Mouse (Mus musculus) G1E (cell line): Measurements from ENCODE around the gene Itga11. TPM values are rescaled to one million over a fixed set of nuclear protein-coding genes. Genes with fewer than 3 reads are reported as not detected.

Experiments
- ATAC-seq: 2 replicates; pipeline ENCODE4 v1.8.0; 2016; ENCODE audit warnings: mild to moderate bottlenecking; ENCODE audit not compliant: insufficient number of reproducible peaks, poor library complexity, low FRiP score, severe bottlenecking; ENCODE audit errors: extremely low read depth
- DNase-seq: peaks from one replicate; pipeline ENCODE4 v3.0.0; 2012; ENCODE audit warnings: low spot score
- H3K27me3 ChIP-seq: 2 replicates; pipeline ENCODE4 v1.6.1; 2012; ENCODE audit warnings: mild to moderate bottlenecking, low read length, inconsistent platforms; ENCODE audit not compliant: insufficient read depth
- H3K36me3 ChIP-seq: replicated peaks from 2 replicates; pipeline ENCODE3; 2012; ENCODE audit warnings: mild to moderate bottlenecking, inconsistent platforms
- H3K4me1 ChIP-seq: 2 replicates; pipeline ENCODE4 v1.6.1; 2012; ENCODE audit warnings: low read depth, low read length, inconsistent platforms, mixed read lengths; ENCODE audit not compliant: insufficient read depth
- H3K4me3 ChIP-seq: 2 replicates; pipeline ENCODE4 v1.5.1; 2012; ENCODE audit warnings: low read depth, mild to moderate bottlenecking, inconsistent platforms, low read length, moderate library complexity, mixed read lengths
- H3K9me3 ChIP-seq: replicated peaks from 2 replicates; pipeline ENCODE4 v1.6.1; 2012; ENCODE audit warnings: inconsistent platforms
- CTCF ChIP-seq: IDR thresholded peaks from 2 replicates; pipeline ENCODE4 v1.5.1; 2012; ENCODE audit warnings: low read depth, low read length, inconsistent platforms, mixed read lengths
- GATA1 ChIP-seq: IDR thresholded peaks from 2 replicates; pipeline ENCODE4 v1.6.1; 2012; ENCODE audit warnings: borderline replicate concordance, low read length, inconsistent platforms, mixed read lengths
- GATA2 ChIP-seq: IDR thresholded peaks from 2 replicates; pipeline ENCODE4 v1.6.1; 2012; ENCODE audit warnings: low read depth, low read length, inconsistent platforms, borderline replicate concordance
- POLR2AphosphoS5 ChIP-seq: IDR thresholded peaks from 2 replicates; pipeline ENCODE4 v1.6.1; 2012; ENCODE audit warnings: low read depth, low read length, inconsistent platforms; ENCODE audit not compliant: insufficient replicate concordance
- TAL1 ChIP-seq: conservative IDR thresholded peaks from 2 replicates; pipeline ENCODE4 v1.6.1; 2012; ENCODE audit warnings: low read depth, low read length, inconsistent platforms, mixed read lengths
- polyA plus RNA-seq: library from polyadenylated mRNA; stranded (reverse); fragments of >175 nt; gene quantifications from 2 replicates; pipeline ENCODE4 v1.2.3, GENCODE M21; 2012
- total RNA-seq, 2 experiments: library from RNA; stranded (forward) in 1 of 2; stranded (reverse) in 1 of 2; fragments of 200-1000 nt in 1 of 2; fragments of >200 nt in 1 of 2; fragmentation: Nextera tagmentation in 1 of 2; gene quantifications; 2 replicates each; pipeline ENCODE4 v1.2.3; 2014 to 2017

Itga11 gene
- total and polyA plus RNA-seq, 3 experiments: not detected

DNA sequence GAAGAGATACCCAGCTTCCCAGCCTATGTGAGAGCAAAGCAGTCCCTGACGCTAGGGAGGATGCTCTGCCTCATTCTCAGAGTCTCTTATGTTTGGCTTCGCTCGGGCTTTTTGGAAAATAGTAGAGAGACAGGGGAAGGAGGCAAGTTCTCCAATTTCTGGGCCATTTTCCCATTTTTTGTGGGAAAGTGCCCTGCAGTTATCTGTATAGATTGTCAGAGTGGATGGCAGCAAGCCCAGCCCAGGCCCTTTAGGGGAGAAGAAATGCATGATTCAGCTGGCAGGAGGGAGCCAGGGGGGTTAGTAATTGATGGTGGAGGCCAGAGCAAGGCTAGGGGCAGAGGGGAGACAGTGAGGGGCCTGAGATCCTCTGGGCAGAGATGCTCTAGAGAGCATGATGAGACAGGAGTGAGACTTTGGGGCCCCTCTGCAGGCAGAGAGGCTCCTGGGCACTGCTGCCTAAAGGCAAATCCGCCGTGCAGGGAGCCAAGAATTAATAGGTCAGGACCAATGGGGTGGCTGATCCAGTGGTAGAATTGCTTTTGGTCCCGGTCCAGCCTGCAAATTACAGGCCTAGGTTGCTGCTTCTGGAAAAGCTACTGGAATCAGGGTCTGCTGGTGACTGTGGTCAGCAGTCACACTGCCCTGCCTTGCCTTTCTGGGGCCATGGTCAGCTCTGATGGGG is 31.8 kb upstream of the Itga11 start:
- Histone ChIP-seq H3K36me3 (no peaks in the 10 kb centered on the region), H3K4me3 (no peak overlapping the region), H3K9me3 (no peaks in the 10 kb centered on the region), H3K27me3 (peaks cover 9% of the 10 kb centered on the region; the same call in 1 of the 2 replicates), H3K4me1 (no peaks in the 10 kb centered on the region)
- ATAC-seq (no peak), DNase-seq (no peak)
- no peak for TF ChIP-seq TAL1
- TF ChIP-seq GATA2: no peak
- TF ChIP-seq CTCF: no peak
- no peak for TF ChIP-seq POLR2AphosphoS5
- no peak for TF ChIP-seq GATA1

- TF ChIP-seq GATA2 (no peak), TAL1 (no peak), GATA1 (no peak), POLR2AphosphoS5 (no peak), CTCF (no peak)
- H3K4me1 ChIP-seq: no peaks in the 10 kb centered on the region
- H3K9me3 ChIP-seq: no peaks in the 10 kb centered on the region
- no peak overlapping the region for H3K4me3 ChIP-seq
- H3K27me3 ChIP-seq: peaks cover 9% of the 10 kb centered on the region; the same call in 1 of the 2 replicates
- DNase-seq (no peak), ATAC-seq (no peak)
- H3K36me3 ChIP-seq: no peaks in the 10 kb centered on the region
These were observed 30.9 kb upstream of the Itga11 start for GRCm38 (mm10) chr9:62646721-62647183.

DNA sequence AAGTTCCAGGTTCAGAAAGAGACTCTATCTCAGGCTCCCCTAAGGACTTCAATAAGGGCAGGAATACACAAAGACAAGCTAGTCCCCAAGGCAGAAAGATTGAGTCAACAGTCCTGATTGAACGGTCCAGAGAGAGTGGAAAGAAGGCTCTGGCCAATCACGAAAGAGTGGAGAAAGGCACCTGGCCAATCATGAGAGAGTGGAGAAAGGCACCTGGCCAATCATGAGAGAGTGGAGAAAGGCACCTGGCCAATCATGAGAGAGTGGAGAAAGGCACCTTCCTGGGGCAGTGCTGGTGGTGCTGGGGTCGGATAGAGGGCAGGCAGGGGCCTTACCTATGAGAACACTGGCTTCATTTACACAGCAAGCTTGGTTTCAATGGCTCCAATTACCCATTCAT is 28.2 kb upstream of the Itga11 start:
- H3K4me3 ChIP-seq: no peak overlapping the region
- no peak for DNase-seq
- peaks cover 9% of the 10 kb centered on the region; the same call in 1 of the 2 replicates for H3K27me3 ChIP-seq
- H3K36me3 ChIP-seq: no peaks in the 10 kb centered on the region
- no peak for TF ChIP-seq TAL1
- no peak for TF ChIP-seq GATA1
- no peak for TF ChIP-seq POLR2AphosphoS5
- TF ChIP-seq GATA2: no peak
- no peak for TF ChIP-seq CTCF
- ATAC-seq: no peak
- no peaks in the 10 kb centered on the region for H3K9me3 ChIP-seq
- H3K4me1 ChIP-seq: no peaks in the 10 kb centered on the region

DNA sequence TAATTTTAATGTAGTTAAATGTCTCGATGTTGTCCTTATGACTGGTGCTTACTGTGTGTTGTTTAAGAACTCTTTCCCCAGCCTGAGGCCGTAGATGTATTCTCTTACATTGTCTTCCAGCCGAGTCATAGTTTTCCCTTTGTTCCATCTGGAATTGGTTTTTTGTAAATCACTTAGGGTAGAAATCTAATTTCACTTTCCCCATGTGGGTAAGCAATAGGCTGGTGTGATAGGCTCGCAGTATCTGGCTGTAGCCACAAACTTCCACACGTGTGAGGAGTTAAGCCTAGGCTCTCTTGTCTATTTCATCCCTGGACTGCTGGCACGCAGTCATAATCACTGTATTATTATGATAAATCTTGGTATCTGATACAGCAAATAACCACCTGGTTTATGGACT is 26.9 kb upstream of the Itga11 start:
- TF ChIP-seq CTCF (no peak), POLR2AphosphoS5 (no peak), TAL1 (no peak), GATA1 (no peak), GATA2 (no peak)
- Histone ChIP-seq H3K4me1 (no peaks in the 10 kb centered on the region), H3K36me3 (no peaks in the 10 kb centered on the region), H3K27me3 (peaks cover 5% of the 10 kb centered on the region), H3K9me3 (no peaks in the 10 kb centered on the region), H3K4me3 (no peak overlapping the region)
- DNase-seq (no peak), ATAC-seq (no peak)

- Histone ChIP-seq H3K4me1 (no peaks in the 10 kb centered on the region; the same call in 1 of the 2 replicates), H3K27me3 (peaks cover 13% of the 10 kb centered on the region), H3K9me3 (no peaks in the 10 kb centered on the region), H3K4me3 (no peak overlapping the region), H3K36me3 (no peaks in the 10 kb centered on the region)
- ATAC-seq: no peak
- TF ChIP-seq POLR2AphosphoS5 (no peak), GATA1 (no peak), GATA2 (no peak), TAL1 (no peak), CTCF (no peak)
- no peak for DNase-seq
These were observed 23.3 kb upstream of the Itga11 start for GRCm38 (mm10) chr9:62654336-62654735.

- Histone ChIP-seq H3K4me3 (no peak overlapping the region), H3K36me3 (no peaks in the 10 kb centered on the region), H3K27me3 (peaks cover 11% of the 10 kb centered on the region), H3K9me3 (no peaks in the 10 kb centered on the region), H3K4me1 (no peaks in the 10 kb centered on the region; the same call in 1 of the 2 replicates)
- DNase-seq: no peak
- ATAC-seq: no peak
- TF ChIP-seq GATA1 (no peak), TAL1 (no peak), POLR2AphosphoS5 (no peak), GATA2 (no peak), CTCF (no peak)
These were observed 19.6 kb upstream of the Itga11 start for GRCm38 (mm10) chr9:62658016-62658415.
